Mouse (Mus musculus) cerebral cortex, adult 2 months (tissue): ENCODE results near the gene Nisch.

Experiments
- WGBS: fragments of 180-500 bp; shearing (Covaris S2); methylation state at CpG from one replicate; pipeline ENCODE4 v1.1.7; 2018; 5-methylcytosine and 5-hydroxymethylcytosine counted together

Nisch gene

DNA sequence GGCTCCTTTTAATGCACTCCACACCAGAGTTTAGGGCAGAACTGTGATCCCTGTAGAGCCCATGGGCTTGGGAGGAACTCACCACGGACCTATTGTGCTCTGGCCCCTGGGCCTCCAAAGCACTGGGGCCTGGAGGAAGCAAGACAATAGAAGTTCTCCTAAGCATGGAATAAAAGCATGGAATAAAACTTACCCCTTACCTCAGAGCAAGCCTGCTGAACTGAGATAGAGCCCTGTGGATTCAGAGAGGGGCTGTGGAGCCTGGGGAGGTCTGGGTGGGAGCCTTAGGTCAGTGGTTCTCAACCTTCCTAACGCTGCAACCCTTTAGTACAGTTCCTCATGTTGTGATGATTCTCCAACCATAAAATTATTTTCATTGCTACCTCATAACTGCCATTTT, at the start of gene Nisch:
TSS of gene Nisch (minus strand) at position 101 of the 400 bp plus-strand sequence.
- WGBS, result 77% methylated on average over 2 of the region's 2 CpGs

DNA sequence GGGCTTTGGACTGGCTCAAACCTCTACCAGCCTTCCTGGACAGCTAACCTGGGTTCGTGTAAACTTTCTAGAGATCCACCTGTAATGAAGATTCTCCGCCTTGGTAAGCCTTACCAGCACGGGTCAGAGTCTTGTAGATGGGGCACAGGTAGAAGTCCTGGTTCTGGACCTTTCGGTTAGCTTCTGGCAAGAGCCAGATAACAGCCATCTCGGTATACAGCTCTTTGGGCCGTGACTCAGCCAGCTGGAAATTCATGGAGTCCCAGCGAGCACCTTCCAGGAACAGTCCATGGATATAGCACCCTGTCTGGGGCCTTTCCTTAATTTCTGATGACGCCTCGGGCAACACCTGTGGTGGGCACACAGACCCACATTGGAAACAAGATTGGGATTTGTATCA, 44.2 kb upstream of the Nisch start:
- 94% methylated on average over 9 of the region's 9 CpGs for WGBS

DNA sequence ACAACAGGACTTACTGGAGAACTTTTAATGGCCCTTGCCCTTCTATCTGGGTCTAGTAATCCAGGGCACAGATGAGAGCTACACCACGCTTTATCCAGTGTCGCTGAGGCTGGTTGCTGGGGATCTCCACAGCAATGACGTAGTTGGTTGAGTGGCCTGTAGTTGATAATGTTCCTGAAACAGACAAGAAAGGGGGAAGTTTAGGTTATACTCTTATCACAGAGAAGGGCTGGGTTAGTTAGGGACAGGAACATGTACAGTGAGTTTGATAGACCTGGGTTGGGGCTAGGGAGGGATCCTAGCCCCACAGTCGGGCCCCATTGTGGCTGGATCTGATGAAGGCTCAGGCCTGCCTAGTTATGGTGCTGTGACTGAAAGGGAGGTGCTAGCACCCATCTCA, 43.6 kb upstream of the Nisch start:
- WGBS, result 96% methylated on average over 4 of the region's 4 CpGs

DNA sequence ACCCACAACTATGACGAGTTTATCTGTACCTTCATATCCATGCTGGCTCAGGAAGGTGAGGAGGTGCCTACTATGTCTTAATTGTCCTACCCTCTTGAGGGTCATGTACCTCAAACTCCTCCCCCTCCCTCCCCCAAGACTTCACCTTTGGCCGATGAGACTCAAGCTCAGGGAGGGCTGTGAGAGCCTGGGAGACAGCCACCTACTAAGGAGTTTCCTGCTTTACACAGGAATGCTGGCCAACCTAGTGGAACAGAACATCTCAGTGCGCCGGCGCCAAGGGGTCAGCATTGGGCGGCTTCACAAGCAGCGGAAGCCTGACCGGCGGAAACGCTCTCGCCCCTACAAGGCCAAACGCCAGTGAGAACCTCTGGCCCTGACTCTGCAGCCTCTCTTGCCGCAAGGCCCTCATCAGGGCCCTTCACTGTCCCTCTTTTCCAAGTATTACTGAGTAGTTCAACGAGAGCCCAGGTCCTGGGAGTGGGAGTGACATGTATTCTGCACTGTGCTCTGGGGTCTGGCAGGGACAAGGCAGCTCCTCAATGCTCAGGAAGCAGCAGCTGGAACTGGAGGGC, 41.8 kb upstream of the Nisch start:
- 93% methylated on average over 14 of the region's 14 CpGs for WGBS

DNA sequence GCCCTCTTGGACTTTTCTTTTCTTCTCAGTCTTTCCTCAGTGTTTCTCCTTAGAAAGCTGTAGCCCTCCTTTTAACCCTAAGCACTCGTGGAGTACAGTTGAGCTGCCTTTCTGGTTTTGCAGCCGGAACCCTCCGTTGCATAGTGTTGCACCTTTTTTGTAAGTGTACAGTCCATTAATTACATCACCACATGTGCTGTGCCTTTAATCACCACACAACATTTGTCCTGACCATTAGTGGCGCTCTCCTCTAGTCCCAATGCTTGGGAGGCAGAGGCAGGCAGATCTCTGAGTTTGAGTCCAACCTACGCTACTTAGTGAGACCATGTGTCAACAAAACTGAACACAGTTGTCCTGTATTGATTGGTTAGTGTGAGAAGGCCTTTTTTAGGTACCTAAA, 35.3 kb upstream of the Nisch start:
- 84% methylated on average over 5 of the region's 5 CpGs for WGBS

DNA sequence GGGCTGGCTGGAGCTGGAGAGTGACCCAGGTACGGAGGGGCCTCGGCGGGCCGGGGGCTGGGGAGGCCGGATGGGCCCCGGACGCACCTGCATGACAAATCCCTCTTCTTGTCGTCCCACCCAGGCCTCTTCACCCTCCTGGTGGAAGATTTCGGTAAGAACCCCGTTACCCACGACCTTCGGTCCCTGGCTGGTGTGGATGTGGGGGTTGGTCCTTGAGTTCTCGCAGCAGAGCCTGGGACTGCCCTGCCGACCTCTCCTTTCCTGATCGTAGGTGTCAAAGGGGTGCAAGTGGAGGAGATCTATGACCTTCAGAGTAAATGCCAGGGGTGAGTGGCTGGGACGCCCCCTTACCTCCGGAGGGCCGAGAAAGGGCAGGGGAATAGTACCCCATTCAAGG, 34.9 kb upstream of the Nisch start:
- under 1% methylated on average over 18 of the region's 18 CpGs for WGBS

DNA sequence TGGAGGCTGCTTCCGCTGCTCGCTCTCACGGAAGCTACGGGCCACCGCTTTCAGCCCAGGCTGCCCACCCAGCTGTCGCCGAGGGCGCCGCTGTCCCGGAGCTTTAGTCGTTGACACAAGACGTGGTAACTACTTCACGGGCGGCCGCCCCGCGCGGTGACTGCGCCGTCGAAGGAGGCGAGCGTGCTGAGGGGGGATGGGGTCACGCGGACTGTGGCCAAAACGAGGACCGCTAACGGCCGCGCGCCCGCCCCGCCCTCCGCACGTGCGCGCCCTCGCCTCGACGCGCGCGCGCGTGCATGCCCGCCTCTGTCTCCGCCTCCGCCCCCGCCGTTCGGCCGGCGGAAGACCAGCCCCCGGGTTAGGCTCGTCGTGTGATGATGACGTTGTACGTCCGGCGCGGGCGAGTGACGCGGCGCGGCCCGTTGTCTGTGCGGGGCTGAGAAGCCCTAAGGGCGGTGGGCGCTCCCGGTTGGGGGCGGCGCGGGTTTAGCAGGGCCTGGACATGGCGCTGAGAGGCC, 34.4 kb upstream of the Nisch start, which contains the start of the genes Phf7 and Bap1:
TSS of gene Phf7 (minus strand) at position 234 of the 521 bp plus-strand sequence.
TSS of gene Bap1 (plus strand) at position 367 of the 521 bp plus-strand sequence.
- WGBS, result under 1% methylated on average over 74 of the region's 75 CpGs

DNA sequence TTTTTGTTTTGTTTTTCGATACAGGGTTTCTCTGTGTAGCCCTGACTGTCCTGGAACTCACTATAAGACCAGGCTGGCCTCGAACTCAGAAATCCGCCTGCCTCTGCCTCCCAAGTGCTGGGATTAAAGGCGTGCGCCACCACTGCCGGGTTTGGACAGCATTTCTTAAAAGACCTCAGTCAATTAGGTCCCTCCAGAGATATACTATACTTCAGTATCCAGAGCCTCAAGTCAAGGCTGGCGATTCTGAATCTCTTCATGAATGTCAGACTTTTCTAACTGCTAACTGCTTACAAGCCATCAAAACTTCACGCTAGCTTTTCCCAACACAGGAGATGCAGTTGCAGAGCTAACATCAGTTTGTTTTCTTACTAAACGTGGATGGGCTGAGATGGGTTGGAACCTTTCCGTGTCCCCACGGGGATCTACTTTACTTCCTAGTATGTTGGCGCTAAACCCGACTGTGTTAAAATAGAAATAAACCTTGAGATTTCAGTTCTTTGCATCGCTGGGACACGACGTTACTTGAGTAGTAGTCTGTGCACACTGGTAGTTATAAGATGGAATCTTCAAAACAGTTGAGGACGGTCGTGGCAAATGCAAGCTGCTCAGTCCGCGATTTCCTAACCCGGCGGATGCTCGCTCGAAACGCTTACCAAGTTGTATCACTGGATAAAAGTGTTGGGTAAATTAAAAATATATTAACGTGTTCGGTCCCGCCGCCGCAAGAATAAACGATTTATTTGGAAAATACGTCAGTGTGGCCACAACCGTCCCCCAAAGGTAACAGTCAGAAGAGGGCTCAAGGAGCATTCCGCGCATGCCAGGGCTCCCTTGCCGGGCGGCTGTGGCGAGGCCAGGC, 33.7 kb upstream of the Nisch start:
- 15% methylated on average over 38 of the region's 38 CpGs for WGBS

DNA sequence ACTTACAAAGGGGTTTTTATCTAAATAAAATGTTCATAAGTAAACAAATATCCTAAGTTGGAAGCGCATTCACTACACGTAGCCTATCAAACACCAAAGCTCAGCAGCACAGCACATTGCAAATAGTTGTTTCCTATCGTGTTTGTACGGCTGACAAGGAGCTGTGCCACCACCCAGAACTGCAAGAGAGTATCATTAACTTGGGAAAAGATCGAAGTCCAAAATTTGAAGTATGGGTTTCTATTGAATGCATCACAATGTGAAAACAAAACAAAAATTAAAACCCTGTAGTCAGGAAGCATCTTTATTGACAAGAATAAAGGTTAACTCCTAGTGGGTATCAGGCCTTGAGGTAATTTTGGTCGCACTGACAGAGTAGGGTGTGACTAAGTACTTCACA, 31.6 kb upstream of the Nisch start:
- 94% methylated on average over 6 of the region's 6 CpGs for WGBS

DNA sequence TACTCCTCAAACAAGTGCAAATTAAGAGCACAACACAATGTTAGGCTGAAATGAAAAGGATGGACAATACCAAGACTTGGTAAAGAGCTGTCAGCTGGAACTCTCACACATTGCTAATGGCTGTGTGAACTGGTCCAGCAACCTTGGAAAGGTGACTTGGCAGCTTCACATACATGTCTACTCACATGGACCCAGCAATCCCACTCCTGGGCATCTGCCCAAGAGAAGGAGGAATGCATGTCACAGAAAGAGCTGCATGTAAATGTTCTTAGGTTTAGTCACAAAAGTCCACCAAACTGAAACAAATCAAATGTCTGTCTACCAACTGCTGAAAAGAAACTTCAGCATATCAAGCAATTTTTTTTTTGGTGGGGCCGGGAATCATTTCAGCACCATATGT, 29.2 kb upstream of the Nisch start:
- 80% methylated on average over 1 of the region's 1 CpGs for whole genome bisulfite sequencing

DNA sequence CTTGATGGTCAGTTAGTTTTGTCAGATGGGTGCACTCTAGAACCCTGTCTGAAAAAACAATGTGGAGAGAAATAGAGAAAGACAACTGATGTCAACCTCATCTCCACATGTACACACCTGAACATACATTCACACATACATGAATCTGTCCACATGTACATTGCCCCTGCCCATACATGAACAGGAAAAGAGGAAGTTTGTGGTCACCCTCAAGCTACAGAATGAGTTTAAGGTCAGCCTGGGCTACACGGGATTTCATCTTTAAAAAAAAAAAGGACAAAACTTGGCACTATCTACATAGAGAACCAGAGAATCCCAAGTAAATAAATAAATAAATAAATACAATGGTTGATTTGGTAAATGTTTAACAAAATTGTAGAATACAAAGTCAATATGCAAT, 28.0 kb upstream of the Nisch start:
- WGBS, result 79% methylated on average over 1 of the region's 1 CpGs

DNA sequence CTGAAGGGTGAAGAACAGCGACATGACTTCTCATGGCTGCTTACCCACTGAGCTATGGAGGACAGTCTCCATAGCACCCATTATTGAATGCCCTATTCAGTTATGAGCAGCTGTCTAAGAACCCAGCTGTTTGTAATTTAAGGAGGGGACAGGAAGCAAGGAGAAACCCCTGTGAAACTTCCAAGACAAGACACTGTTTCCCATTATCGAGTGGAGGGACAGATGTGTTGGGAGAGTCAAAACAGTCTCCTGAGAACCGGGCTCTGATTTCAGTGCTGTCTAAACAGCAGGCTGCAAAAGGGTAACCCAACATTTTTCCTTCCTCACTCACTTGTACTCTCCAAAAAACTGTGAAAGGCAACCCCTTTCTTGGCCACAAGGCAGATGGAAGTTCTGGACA, 23.8 kb upstream of the Nisch start:
- 59% methylated on average over 3 of the region's 3 CpGs for WGBS

DNA sequence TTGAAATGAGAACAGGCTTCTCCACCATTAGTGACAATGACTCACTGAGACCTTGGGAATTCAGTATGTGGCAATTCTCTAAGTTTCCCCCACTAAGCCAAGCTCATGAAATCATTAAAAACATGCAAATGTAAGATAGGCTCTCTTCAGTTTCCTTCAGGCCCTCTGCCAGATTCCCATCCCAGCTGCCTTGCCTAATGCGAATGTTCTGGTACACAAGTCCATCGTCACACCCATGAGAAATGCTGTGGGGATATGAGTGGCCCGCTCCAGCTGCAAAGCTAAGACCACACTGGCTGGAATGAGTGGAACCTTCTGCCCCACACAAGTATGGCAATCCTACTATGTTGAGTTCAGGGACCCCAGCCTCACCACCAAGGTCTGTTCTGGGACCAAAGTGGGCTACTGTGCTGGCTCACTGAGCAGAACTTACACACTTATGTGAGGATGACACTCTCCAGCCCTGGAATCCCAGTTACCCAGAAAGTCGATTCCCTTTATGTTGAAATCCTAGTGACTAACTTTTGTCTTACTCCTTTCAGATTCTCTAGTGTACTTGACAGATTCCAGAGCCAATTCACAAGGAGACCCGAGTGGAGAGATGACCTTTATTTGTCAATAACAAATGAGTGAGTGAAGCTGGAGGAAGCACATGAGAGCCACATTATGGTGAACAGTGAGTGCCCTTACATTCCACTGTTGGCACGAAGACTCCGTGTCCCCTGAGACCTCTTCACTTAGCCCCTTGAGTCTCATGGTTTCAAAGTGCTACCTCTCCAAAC, 20.5 kb upstream of the Nisch start:
- 82% methylated on average over 7 of the region's 7 CpGs for WGBS

DNA sequence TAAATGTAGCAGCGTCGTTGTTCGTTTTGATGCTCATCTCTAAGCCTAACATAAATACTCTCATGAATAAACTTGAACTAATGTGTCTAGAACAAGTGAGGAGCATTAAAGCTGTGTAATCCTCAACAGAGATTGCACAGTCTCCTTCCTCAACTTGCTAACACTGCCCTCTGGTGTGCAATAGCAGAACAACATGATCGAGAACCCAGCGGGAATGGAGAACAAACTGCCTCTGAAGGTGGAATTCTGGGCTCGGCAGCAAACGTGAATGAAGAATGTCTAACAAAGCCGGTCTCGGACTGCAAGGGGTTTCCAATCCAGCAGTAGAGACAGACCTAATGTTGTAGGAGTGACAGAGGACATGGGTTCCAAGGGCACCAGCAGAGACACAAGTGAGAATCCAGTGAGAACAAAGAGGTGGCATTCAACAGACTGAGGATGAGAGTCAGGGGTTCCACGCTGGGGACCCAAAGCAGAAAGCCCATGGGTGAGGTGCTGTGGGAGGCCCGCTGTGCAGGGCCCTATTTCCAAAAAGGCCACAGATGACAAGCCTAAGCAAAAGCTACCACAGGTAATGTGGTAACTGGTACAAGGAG, 17.3 kb upstream of the Nisch start:
- 10% methylated on average over 11 of the region's 11 CpGs for WGBS

DNA sequence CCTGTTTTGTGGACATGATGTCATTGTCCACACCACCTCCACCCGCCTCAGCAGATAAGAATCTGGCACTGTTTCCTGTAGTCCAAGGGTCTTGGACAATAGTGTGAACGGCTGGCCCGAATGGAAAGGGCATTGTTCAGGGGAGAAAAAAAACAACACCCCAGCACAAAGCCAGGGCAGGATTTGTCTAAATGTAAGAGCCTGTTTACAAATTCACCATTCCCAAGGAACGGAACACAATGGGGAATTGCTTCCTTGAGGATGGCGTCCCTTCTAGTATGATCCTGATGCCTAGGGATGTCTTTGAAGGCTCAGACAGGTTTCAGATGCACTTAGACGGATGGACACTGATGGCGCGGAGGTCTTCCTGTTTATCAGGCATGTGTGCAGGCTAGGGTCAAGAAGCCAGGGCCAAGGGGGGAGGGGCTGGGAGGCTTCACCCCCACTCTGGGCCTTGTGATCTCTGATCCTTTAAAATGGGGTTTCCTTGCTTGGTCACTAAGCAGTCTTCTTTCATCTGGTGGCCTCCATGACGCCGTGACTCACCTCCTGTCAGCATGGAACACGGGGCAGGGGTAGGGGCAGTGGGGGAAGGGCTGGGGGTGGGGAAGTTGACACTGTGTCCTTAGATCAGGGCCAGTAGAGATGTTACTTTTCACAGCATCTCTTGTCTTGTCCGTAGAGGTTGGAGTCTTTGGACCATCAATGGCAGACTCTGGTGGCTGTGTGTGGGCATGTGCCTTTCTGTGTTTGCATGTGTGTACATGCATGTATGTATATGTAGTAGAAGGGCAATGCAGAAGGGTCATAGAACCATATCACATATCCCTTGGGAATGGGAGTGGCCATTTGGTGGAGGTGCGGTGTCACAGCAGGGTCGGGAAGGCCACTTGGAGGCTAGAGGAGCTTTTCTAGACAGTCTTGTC, 16.6 kb upstream of the Nisch start:
- WGBS, result 83% methylated on average over 14 of the region's 14 CpGs

DNA sequence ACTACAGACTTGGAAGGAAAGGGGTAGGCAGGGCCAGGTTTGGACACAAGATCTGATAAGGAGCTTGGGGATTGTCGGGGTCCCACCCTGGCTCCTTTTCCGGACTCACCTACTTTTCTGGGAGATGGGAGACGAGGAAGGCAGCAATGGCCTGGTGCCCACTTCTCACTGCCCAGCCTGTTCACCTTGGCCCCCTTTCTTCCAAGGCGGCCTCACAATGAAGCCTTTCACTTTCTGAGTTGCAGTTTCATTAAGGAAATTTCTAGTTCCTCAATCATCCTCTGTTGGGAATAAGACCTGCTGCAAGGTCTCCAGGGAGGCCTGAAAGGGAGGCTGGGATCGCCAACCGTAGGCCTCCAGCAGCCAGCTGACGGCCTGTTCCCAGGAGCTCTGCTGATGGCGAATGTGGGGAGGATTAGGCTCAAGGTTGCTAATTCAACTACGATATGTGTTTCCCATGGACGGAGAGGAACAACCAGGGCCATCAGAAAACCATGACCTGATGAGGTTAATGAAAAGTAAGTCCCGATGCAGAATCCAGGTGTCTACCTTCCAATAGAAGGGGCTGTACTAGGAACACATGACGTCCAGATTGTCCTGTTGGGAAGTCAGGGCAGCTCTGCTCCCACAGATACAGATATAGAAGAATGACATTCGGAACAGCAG, 15.8 kb upstream of the Nisch start:
- WGBS, result 79% methylated on average over 13 of the region's 13 CpGs

DNA sequence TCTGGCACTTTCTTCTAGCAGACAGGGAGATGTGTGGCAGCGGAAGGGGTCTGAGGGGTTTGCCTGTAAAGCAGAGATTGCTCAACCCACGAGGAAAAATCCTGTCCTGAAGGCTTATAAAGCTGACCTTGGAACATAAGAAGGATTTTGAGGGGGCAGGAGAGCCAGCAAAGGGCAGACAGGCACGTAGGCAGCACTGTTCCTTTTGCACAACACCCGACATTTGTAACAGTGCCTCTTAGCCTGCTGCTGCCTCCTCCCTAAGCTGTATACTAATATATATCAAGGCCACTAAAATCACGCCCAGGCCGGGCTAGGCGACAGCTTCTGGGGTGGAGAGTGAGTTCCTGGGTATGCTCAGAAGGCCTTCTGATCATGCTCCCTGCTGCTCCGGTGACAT, 13.7 kb upstream of the Nisch start:
- WGBS, result 77% methylated on average over 8 of the region's 8 CpGs

DNA sequence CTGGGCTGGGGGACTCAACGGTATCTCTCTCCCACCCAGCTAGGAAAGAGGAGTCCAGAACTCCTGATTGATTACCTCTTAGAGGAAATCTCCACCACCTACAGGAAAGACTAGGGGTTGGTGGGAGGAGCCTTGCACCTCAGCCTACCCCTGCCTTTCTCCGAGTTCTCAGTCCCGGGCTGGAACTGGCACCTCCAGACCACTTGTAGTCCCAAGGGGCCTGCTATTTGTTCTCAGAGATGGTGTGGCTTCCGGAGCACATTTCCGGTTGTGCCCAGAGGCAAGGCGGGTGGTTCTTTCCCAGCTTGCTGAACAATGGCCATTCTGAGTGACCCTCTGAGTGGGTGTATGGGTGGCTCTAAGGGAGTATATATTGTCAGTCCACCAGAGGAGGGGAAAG, 11.5 kb upstream of the Nisch start:
- 79% methylated on average over 6 of the region's 6 CpGs for WGBS

DNA sequence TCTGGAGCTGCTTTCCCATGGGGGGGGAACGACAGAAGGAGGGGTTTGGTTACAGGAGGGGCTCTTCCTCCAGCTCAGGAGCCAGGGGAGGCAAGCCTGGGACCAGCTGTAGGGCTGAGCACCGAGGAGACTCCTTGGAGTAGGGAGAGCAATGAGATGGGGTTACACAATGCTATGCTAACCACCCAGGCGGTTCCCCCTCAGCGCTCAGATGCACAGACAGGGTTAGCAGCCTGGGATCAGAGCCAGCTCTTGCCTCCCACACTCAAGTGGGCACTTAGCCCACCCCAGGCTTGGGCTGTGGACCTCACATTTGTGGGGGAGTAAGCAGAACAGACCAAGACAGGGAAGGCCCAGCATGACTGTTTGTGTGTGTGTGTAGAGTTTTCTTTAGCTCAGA, 10.2 kb upstream of the Nisch start:
- 48% methylated on average over 4 of the region's 4 CpGs for WGBS

DNA sequence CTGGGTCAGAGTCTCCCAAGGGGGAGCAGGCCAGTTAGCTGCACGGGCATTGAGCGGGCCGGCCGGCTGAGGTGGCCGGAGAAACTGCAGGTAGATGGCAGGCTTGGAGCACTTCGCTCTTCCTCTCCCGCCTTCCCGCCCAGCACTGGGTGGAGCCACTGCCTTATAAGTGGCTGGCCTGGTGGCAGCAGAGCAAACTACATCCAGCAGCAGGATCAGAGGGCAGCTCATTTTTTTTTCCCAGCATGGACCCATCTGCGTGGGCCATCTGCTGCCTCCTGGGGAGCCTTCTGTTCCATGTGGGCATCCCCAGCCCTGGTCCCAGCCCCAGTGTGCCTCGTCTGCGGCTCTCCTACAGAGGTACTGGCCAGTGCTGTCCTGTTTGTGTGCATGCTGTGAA, 920 bp upstream of the Nisch start, which contains the start of gene Sema3g:
TSS of gene Sema3g (plus strand) at position 195 of the 400 bp plus-strand sequence.
- WGBS, result 33% methylated on average over 11 of the region's 11 CpGs
